Mouse (Mus musculus): ENCODE results near the gene Ifitm7.
"Not testable (repeated sequence)": the region's sequence is repeated elsewhere in the genome, so short reads cannot be mapped to it uniquely, and the experiment has no call there.

The Ifitm7 gene

GRCm38 (mm10) chr16:13986574-13987478, at the start of gene Ifitm7, which contains the start of gene 2900011O08Rik:
Gene Ifitm7 (minus strand): TSS chr16:13986888.
Gene 2900011O08Rik (plus strand): TSS chr16:13986604.
- in situ Hi-C loops (cut with MboI) = no loop called here

DNA sequence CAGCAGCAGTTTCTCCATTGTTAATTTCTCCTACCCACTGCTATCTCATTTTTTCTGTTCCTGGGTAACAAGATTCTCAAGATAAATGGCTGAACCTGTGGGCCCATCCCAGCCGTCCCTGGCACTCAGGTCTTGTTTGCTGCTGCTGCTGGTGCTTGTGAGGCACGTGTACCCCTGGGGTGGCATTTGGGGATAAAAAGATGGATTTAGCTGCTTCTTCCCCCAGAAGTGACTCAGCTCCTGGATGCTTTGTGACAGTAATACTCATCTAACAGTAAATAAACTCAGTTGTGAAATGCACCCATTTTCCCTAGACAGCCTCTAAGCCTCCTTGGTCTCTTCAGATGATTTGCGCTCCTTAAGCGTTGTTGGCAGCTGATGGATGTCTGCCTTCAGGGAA, 46.4 kb upstream of the Ifitm7 start:
- in situ Hi-C loops (cut with MboI) = no loop called here

GRCm38 (mm10) chr16:14030650-14031049, 44.0 kb upstream of the Ifitm7 start:
- in situ Hi-C loops (cut with MboI) = no loop called here

DNA sequence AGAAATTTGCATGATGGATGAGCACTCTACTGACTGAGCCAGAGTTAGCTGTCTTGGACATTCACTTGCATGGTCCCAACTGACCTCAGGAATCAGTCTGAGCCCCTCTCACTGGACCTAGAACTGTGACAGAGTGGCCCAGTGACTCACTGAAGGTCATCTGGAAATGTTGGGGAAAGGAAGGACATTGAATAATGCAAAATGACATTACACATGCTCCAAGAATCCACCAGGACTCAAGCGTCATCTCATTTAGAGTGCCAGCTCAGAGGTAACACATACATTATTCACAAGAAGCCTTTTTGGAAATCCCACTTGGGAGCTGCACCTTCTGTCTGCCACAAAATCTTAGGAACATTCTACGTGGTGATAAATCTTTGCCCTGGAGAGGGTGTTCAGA, 43.2 kb upstream of the Ifitm7 start:
- in situ Hi-C loops (cut with MboI) = no loop called here

- in situ Hi-C loops (cut with MboI) = no loop called here
Measured at GRCm38 (mm10) chr16:14029072-14029471, 42.4 kb upstream of the Ifitm7 start.

DNA sequence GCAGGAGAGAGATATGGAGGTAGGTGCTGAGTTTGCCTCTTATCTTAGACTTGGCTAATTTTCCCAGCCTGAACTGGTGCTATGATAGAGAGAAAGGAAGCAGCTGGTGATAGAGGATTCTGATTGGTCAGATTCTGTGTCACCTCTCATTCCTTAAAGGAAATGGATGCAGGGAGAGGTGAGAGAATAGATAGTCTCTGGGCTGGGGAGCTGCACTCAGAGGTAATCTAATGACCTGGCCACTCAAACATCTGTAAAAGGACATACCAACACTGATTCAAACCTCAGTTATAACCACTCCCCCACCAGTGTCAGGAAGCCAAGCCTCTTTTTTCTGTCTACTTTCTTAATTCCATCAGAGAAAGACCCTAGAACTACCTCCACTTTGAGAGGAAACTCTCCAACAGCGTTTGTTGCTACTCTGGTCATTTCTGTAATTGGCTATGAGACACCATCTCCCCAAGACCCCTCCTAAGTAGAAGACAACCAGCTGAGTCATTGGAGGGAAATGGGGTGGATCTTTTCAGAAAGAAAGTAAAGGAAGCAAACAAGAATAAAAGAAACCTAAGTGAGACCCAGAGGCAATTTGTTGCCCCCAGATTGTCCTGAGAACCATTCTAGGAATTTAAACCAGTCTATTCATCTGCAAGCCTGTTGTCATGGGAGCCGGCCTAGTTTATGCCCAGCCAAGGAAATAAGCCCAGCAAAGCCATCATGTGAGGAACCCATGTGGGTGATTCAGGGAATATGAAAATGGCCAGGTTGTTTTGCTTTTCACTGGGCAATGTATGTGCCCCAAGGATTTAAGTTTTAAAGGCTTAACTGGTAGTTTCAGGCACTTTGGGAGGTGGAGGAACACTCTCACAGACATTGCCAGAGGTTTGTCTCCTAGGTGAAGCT, 38.7 kb upstream of the Ifitm7 start:
- in situ Hi-C loops (cut with MboI) = no loop called here

- in situ Hi-C loops (cut with MboI) = no loop called here
Measured at GRCm38 (mm10) chr16:14021166-14021822, 34.6 kb upstream of the Ifitm7 start.

- in situ Hi-C loops (cut with MboI) = no loop called here
Measured at GRCm38 (mm10) chr16:14017306-14017705, 30.6 kb upstream of the Ifitm7 start.

DNA sequence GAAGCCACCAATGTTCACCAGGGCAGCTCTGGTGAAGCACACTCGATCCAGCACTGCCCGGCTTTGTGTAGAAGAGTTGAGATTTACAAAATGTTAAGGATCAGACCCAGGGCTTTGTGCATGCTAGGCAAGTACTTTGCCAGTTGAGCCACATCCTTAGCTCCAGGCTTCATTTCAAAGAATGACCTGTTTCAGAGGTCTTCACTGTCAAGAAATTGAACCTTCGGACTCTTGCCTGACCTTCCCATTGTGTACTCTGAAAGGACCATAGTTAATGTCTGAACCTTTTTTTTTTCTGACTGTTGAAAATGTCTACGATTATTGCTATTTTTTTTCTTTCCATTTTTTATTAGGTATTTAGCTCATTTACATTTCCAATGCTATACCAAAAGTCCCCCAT, 23.3 kb upstream of the Ifitm7 start:
- in situ Hi-C loops (cut with MboI) = no loop called here

GRCm38 (mm10) chr16:14008708-14009107, 22.0 kb upstream of the Ifitm7 start:
- in situ Hi-C loops (cut with MboI) = no loop called here

DNA sequence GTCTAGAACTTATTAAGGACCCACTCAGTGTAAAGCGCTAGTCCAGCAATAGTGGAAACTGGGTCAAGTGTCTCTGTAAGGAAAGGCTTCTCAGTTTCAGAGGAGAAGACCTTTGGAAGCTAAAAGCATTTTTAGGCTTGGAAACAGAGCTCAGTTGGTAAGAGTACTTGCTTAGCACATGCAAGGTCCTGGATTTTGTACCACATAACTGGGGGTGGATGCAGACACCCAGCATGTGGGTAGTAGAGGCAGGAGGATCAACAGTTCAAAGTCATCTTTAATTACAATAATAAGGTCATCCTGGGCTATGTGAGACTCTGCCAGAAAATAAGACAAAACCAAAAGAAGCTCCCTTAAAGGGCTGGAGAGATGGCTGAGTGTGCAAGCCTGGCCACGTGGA, 21.4 kb upstream of the Ifitm7 start:
- in situ Hi-C loops (cut with MboI) = no loop called here

- in situ Hi-C loops (cut with MboI) = no loop called here
Measured at GRCm38 (mm10) chr16:14005266-14005665, 18.6 kb upstream of the Ifitm7 start.

DNA sequence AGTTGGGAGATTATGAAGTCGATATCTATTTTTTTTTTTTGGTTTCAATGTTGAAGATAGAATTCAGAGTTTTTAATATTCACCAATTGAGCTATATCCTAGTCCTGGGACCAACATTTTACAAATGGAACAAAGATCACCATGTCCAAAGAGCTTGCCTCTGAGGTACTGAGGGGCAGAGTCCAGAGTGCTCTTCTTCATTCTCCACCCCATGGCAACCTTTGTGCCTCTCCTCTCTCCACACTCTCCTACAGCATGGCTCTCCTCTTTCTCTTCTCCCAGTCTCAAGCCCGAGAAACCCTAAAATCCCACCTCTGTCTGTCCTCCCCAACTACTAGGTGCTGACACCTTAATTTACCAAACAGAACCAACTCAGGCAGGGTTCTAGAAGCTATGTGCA, 18.0 kb upstream of the Ifitm7 start:
- in situ Hi-C loops (cut with MboI) = no loop called here

GRCm38 (mm10) chr16:14004170-14004569, 17.5 kb upstream of the Ifitm7 start:
- in situ Hi-C loops (cut with MboI) = no loop called here

DNA sequence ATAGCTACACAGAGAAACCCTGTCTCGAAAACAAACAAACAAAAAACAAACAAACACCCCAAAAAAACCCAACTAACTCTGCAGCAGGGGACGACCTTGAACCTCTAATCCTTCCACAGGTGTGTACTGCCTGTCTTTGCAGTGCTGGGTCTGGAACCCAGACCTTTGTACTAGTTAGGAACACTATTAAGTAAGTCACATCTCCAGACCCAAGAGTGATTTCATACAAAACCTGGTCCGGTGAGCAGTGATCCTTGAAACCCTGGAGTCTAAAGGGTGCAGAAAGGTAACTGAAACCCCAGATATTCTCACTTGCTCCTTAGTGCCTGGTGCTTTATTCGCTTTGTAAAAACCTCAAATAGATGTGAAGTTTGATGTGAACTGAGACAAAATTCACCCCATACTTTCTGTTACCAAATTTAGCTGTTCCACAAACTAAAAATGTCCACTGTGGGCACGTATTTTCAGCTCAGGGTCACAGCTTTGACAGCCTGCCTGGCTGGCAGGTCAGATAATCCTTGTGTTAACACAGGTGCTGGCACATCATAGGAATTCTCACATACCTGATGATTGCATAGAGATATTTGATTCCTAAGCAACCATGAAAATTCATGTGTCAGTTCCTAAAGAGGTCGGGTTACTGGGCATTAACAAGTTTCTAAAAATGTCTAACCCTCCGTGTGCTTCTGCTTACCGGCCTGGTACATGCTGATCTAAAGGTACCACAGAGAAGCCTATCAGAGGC, 16.9 kb upstream of the Ifitm7 start:
- in situ Hi-C loops (cut with MboI) = no loop called here

GRCm38 (mm10) chr16:13994502-13994901, 7.8 kb upstream of the Ifitm7 start:
- in situ Hi-C loops (cut with MboI) = no loop called here

DNA sequence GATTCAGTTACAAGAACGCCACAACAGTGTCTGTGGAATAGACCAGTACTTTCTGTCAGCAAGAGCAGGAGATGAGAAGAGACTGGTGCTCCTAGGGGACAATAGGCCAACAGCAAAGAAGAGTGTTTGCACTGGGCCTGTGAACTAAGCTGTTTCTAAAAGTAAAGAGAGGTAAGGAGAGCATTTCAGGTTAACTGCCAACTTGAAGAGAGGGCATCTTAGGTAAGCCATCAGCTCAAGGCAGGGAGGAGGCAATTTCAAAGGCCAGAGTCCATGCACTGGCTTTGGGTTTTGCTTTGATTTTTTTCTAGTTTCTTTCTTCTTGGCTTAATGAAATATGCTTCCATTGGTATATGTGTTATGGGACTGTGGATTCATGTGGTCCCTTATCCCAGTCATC, 7.4 kb upstream of the Ifitm7 start:
- in situ Hi-C loops (cut with MboI) = no loop called here

GRCm38 (mm10) chr16:13992518-13993248, 6.0 kb upstream of the Ifitm7 start:
- in situ Hi-C loops (cut with MboI) = no loop called here

DNA sequence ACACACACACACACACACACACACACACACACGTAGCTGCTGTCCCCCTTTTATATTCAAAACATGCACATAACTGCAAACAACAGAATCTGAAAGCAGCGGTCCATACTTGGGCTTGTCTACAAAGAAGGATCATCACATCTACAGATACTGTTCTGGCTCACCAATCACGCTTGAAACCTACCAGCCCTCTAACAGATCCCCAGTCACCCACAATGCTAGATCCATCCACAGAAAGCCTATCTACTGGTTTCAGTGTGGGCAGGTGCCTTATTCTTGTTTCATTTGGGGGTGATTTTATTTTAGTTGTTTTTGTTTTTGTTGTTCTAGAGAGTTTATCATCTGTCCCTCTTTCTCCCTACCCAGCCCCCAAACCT, 503 bp downstream of the Ifitm7 start:
- in situ Hi-C loops (cut with MboI) = no loop called here

- in situ Hi-C loops (cut with MboI) = no loop called here
Measured at GRCm38 (mm10) chr16:13983161-13983560, 3.5 kb downstream of the Ifitm7 start.

DNA sequence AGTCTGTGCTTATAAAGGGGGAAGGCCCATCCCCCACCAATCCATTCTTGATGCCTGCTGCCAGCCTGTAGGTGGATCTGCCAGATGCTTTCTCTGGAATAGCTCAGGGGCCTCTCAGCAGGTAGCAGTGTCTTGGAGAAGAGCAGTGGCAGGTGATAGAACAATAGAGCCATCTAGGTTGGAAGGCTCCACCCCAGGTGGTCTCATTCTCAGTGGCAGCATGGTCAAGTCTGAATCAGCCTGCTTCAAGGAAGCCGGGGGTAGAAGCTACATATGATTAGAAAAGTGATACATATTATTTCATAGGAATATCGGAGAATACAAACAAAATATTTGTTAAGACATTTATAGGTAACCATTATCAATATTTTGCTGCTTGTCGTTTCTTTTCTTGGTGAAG, 5.0 kb downstream of the Ifitm7 start:
- in situ Hi-C loops (cut with MboI) = not testable (repeated sequence)
